Mouse (Mus musculus) liver, adult 2 months (tissue): ENCODE data around the gene Kif1a.

Experiments used
- CTCF ChIP-seq: fragments of 200-500 bp; IDR thresholded peaks from 2 replicates; pipeline ENCODE4 v1.5.1; 2011; ENCODE audit warnings: low read depth, low read length, control low read depth
- POLR2A ChIP-seq: fragments of 200-500 bp; IDR thresholded peaks from 2 replicates; pipeline ENCODE4 v1.6.1; 2011; ENCODE audit warnings: low read length, control low read depth; ENCODE audit not compliant: insufficient read depth; ENCODE audit errors: extremely low read depth

DNA sequence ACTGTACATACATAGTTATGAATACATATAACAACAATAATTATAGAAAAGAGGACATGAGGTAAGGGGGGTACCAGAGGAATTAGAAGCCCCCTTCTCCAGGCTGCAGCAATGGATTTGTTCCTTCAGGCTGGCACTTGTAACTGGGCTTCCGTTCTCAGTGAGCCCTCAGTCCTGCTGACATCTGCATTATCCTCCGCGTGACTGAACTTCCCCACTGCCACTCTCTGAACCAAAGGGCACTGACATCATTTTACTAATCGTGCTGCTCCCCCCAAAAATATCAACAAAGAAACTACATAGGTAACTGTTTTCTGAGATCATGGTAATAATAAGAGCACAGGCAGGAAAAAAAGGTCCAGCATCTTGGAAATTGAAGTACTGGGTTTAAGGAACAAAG, 17.1 kb upstream of the Kif1a start:
- TF ChIP-seq POLR2A (no peak), CTCF (no peak)
